Mouse (Mus musculus): ENCODE measurements around the gene 2310050C09Rik.
A peak's percentile ranks its signal among the peaks of the same experiment; 100 is the strongest.

2310050C09Rik gene

GRCm38 (mm10) chr3:92870116-92870515 is at the start of gene 2310050C09Rik:
Gene 2310050C09Rik, minus strand, starts transcription at chr3:92870216.
- DNase-seq (ENCODE audit: low spot score in 2 of 2) = no peak

- no peak for DNase-seq (ENCODE audit: low spot score in 2 of 2)
These were observed 37.6 kb upstream of the 2310050C09Rik start for GRCm38 (mm10) chr3:92907571-92907970.

GRCm38 (mm10) chr3:92905182-92905581 is 35.2 kb upstream of the 2310050C09Rik start:
- DNase-seq (ENCODE audit: low spot score in 2 of 2) = no peak

GRCm38 (mm10) chr3:92903640-92904039 is 33.6 kb upstream of the 2310050C09Rik start:
- no peak for DNase-seq (ENCODE audit: low spot score in 2 of 2)

- DNase-seq (ENCODE audit: low spot score in 2 of 2) = no peak
These were observed 33.0 kb upstream of the 2310050C09Rik start for GRCm38 (mm10) chr3:92902992-92903391.

GRCm38 (mm10) chr3:92894489-92894888 is 24.5 kb upstream of the 2310050C09Rik start:
- DNase-seq (ENCODE audit: low spot score in 2 of 2) = no peak

GRCm38 (mm10) chr3:92894063-92894462 is 24.0 kb upstream of the 2310050C09Rik start:
- DNase-seq (ENCODE audit: low spot score in 2 of 2) = peak in 1 of 2 experiments; percentile 12

- no peak for DNase-seq (ENCODE audit: low spot score in 2 of 2)
These were observed 4.2 kb upstream of the 2310050C09Rik start for GRCm38 (mm10) chr3:92874180-92874579.

GRCm38 (mm10) chr3:92851186-92851585 is 18.8 kb downstream of the 2310050C09Rik start, which contains the start of gene Lce1l:
Gene Lce1l, minus strand, starts transcription at chr3:92851286.
- no peak for DNase-seq (ENCODE audit: low spot score in 2 of 2)

- DNase-seq (ENCODE audit: low spot score in 2 of 2) = no peak
These were observed 42.9 kb downstream of the 2310050C09Rik start, which contains the start of gene Kprp for GRCm38 (mm10) chr3:92827108-92827507. Gene Kprp, minus strand, starts transcription at chr3:92827247.

GRCm38 (mm10) chr3:92825808-92826207 is 44.2 kb downstream of the 2310050C09Rik start:
- DNase-seq (ENCODE audit: low spot score in 2 of 2) = no peak

All from urinary bladder, adult 18-20 months (tissue).